Mouse (Mus musculus) ES-E14 (cell line): Measurements from ENCODE around the gene Cacna1d. TPM values are rescaled to one million over a fixed set of nuclear protein-coding genes. Genes with fewer than 3 reads are reported as not detected.
A peak's percentile ranks its signal among the peaks of the same experiment; 100 is the strongest.

ENCODE experiments used
- DNase-seq: peaks from one replicate; pipeline ENCODE4 v3.0.0-alpha.2; 2013; ENCODE audit warnings: low read depth, low spot score
- H3K27ac ChIP-seq: 2 replicates; pipeline ENCODE4 v1.5.1; 2012; ENCODE audit warnings: low read depth, mild to moderate bottlenecking, low read length, moderate library complexity, mixed read lengths; ENCODE audit not compliant: poor library complexity, insufficient read depth, severe bottlenecking
- H3K36me3 ChIP-seq: 2 replicates; pipeline ENCODE4 v1.6.1; 2012; ENCODE audit warnings: mild to moderate bottlenecking, low read length, moderate library complexity, mixed read lengths; ENCODE audit not compliant: control insufficient read depth, poor library complexity, insufficient read depth, severe bottlenecking
- H3K4me1 ChIP-seq, 2 experiments: fragments of 150-350 bp in 1 of 2; sonication (generic) in 1 of 2; 2 replicates each; pipeline ENCODE4 v1.6.1; 2012; ENCODE audit warnings: low read length in 2 of 2, mild to moderate bottlenecking in 1 of 2, mixed read lengths in 1 of 2; ENCODE audit not compliant: control insufficient read depth in 2 of 2, insufficient read depth in 2 of 2, poor library complexity in 1 of 2
- H3K4me3 ChIP-seq, 2 experiments: fragments of 150-350 bp in 1 of 2; sonication (generic) in 1 of 2; 2 replicates each; pipeline ENCODE4 v1.5.1; 2012; ENCODE audit warnings: low read length in 2 of 2, low read depth in 1 of 2, mild to moderate bottlenecking in 1 of 2, mixed read lengths in 1 of 2; ENCODE audit not compliant: insufficient read depth in 1 of 2, poor library complexity in 1 of 2, severe bottlenecking in 1 of 2
- H3K9ac ChIP-seq: 2 replicates; pipeline ENCODE4 v1.6.1; 2012; ENCODE audit warnings: low read depth, mild to moderate bottlenecking, low read length, mixed read lengths; ENCODE audit not compliant: poor library complexity, insufficient read depth, severe bottlenecking
- H3K9me3 ChIP-seq: fragments of 150-350 bp; sonication (generic); 2 replicates; pipeline ENCODE4 v1.6.1; 2012; ENCODE audit warnings: low read depth, mild to moderate bottlenecking, low read length; ENCODE audit not compliant: control insufficient read depth, insufficient read depth
- CHD2 ChIP-seq: IDR thresholded peaks from 2 replicates; pipeline ENCODE4 v1.6.1; 2014; ENCODE audit warnings: mild to moderate bottlenecking, low read depth, low read length, inconsistent platforms
- HCFC1 ChIP-seq: IDR thresholded peaks from 2 replicates; pipeline ENCODE4 v1.6.1; 2012; ENCODE audit warnings: low read length, inconsistent platforms, borderline replicate concordance; ENCODE audit not compliant: insufficient read depth
- MAFK ChIP-seq: IDR thresholded peaks from 2 replicates; pipeline ENCODE4 v1.6.1; 2014; ENCODE audit warnings: mild to moderate bottlenecking, low read depth, low read length, inconsistent platforms; ENCODE audit not compliant: insufficient read depth
- ZC3H11A ChIP-seq: IDR thresholded peaks from 2 replicates; pipeline ENCODE4 v1.6.1; 2012; ENCODE audit warnings: low read depth, mild to moderate bottlenecking, inconsistent platforms, low read length, borderline replicate concordance
- ZNF384 ChIP-seq: IDR thresholded peaks from 2 replicates; pipeline ENCODE4 v1.6.1; 2012; ENCODE audit warnings: low read depth, low read length, inconsistent platforms
- in situ Hi-C, 2 experiments: fragments of 600-800 bp; cut with MboI; formaldehyde crosslinking; loops; one replicate each; pipeline ENCODE4 v1.15.1; 2025; ENCODE audit warnings: low sequenced_read_pairs in 2 of 2, inconsistent platforms in 1 of 2; ENCODE audit not compliant: unreplicated experiment in 2 of 2
- total RNA-seq: library from RNA; depleted of rRNA; stranded (reverse); fragments of 300-350 nt; gene quantifications from 2 replicates; pipeline ENCODE4 v1.2.3, GENCODE M21; 2012

Gene Cacna1d
- total RNA-seq, 1 experiment, result 0.36 TPM

DNA sequence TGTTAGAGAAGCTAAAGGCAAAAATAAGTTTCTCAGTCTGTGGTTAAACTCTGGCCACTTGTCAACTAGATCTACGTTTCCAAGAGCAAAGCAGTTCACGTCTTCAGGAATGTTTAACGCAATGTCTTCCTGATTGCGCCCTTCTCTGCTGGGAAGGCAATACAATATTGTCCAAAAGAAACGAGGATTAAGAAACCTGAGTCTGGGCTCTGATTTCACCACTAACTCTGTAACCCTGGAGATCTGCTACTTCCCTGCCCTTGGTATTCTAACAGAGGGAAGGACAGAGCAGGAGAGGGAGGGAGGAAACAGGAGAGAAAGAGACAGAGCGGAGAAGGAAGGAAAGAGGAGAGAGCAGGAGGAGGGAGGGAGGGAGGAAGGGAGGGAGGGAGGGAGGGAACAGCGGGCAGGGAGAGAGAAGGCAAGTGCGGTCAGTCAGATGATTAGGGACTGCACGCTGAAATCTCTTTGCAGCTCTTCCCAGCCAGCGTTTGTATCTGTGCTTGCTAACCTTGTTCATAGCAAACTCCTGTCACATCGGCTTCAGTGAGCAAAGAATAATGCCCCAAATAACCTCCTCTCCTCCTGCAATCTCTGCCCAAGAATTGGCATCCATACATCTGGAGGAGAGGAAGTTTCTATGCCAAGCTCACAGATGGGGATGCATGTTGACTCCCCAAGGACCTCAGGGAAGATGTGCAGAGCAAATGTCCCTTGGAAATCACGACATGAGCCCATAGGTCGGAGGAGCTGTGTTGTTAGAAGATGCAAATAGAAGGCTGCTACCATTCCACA is 35.3 kb downstream of the Cacna1d start:
- no peak for DNase-seq
- no peaks in the 10 kb centered on the region for H3K9me3 ChIP-seq
- H3K9ac ChIP-seq, result no peak overlapping the region
- 0 out of 4 replicates have a peak, but pooled peaks cover 0 to 2% of the 10 kb centered on the region in 2 experiments for H3K4me1 ChIP-seq
- no peak for TF ChIP-seq ZC3H11A
- no peak for TF ChIP-seq HCFC1
- no peak for TF ChIP-seq MAFK
- no peak for TF ChIP-seq ZNF384
- no peak for TF ChIP-seq CHD2
- in situ Hi-C loops, result loop anchor here in 1 of 2 experiments (25.0 kb wide), 1 partner anchor 319 kb away; no protein-coding TSS in a partner anchor
- no peak overlapping the region for H3K27ac ChIP-seq
- H3K4me3 ChIP-seq, result no peak overlapping the region
- H3K36me3 ChIP-seq, result no peaks in the 10 kb centered on the region

DNA sequence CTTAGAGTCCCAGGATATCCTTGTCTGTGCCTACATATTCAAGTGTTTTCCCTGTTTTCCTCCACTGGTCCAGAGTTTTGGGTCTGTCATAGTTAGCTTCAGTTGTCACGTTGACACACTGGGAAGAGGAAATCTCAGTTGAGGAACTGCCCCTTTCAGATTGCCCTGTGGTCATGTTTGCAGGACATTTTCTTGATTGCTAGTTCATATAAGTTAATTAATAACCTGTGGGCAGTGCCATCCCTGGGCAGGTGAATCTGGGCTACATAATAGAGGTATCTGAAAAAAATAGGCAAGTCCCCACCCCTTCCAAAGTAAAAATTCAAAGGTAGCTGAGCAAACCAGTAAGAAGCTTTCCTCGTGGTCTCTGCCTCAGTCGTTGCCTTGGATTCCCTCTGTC is 51.3 kb downstream of the Cacna1d start:
- no peaks in the 10 kb centered on the region for H3K9me3 ChIP-seq
- no peaks in the 10 kb centered on the region for H3K36me3 ChIP-seq
- no peak overlapping the region for H3K4me3 ChIP-seq
- in situ Hi-C loops, result no loop called here
- H3K4me1 ChIP-seq, result no peaks in the 10 kb centered on the region
- no peak overlapping the region for H3K9ac ChIP-seq
- TF ChIP-seq ZC3H11A (no peak), HCFC1 (no peak), CHD2 (no peak), MAFK (no peak), ZNF384 (no peak)
- no peak for DNase-seq
- H3K27ac ChIP-seq, result no peak overlapping the region

DNA sequence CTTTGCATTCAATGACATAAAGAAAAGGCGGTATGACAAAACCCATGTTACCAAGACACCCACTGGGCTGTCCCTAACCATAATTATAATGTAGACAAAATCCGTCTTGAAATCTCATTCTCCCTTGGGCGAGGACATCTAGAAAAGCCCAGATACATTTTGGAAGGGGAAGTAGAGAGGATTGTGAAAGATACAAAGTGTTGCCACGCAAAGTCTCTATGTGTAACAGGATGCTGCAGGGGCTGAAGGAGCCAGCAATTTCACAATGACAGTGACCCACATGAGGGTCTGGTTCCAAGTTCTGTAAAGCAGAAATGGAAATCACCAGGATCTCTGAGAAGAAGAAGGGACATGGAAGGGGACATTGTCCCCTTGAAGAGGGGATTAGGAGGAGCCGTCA is 55.9 kb downstream of the Cacna1d start:
- TF ChIP-seq MAFK (no peak), ZC3H11A (no peak), CHD2 (no peak), ZNF384 (no peak), HCFC1 (no peak)
- Histone ChIP-seq H3K9ac (no peak overlapping the region), H3K9me3 (no peaks in the 10 kb centered on the region), H3K27ac (no peak overlapping the region), H3K4me1 (0 out of 4 replicates have a peak, but pooled peaks cover 0 to 2% of the 10 kb centered on the region in 2 experiments), H3K36me3 (no peaks in the 10 kb centered on the region), H3K4me3 (no peak overlapping the region)
- in situ Hi-C loops, result no loop called here
- DNase-seq, result no peak

DNA sequence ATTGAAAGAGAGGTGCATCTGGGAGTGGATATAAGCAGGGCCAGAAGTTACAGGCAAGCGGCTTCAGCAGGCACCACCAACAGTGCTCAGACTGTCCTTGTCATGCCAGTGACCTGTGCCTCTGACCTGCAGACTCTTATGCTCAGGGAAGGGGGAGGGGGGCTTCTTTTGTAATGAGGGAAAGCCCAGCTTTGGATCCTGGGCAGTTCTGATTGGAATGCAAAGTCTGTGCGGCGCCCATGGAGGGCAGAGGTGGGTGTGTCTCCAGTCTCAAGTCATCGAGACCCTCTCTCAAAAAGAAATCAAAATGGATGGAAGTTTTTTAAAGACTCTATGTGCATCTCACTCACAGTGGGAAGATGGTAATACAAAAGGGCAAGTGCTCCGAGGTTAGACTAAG is 60.8 kb downstream of the Cacna1d start:
- Histone ChIP-seq H3K4me3 (peak overlapping the region in 1 of 2 experiments; percentile 66; a peak in 2 of 4 replicates), H3K9me3 (no peaks in the 10 kb centered on the region), H3K36me3 (no peaks in the 10 kb centered on the region), H3K4me1 (peaks cover 0 to 10% of the 10 kb centered on the region in 2 experiments; a peak in 1 of 4 replicates), H3K27ac (peak overlapping the region; percentile 10; the same call in 1 of the 2 replicates), H3K9ac (0 out of 2 replicates have a peak overlapping the region, but pooled peaks have one; percentile 13)
- in situ Hi-C loops, result no loop called here
- TF ChIP-seq CHD2 (no peak), ZNF384 (no peak), MAFK (no peak), ZC3H11A (no peak), HCFC1 (no peak)
- DNase-seq, result no peak
